28 mouse cellular contexts compared by ENCODE assay signal in genomic region chr17:86539881-86540430, GRCm38 (mm10). TPM values are rescaled to one million over a fixed set of nuclear protein-coding genes. Genes with fewer than 3 reads are reported as not detected.
A peak's percentile ranks its signal among the peaks of the same experiment; 100 is the strongest.
DNase-seq lines count a peak whose midpoint lies in the region; ATAC-seq and TF ChIP-seq lines count a peak whose summit lies in the region.
"Had no signal": no experiment of that assay in that cellular context is flagged by ENCODE, and none has a peak within 500 bp of the region (broad histone marks: within the 10 kb centered on the region; RNA-seq: fewer than 3 reads in every experiment).

No protein-coding gene starts in this region.

- H3K36me3 ChIP-seq in kidney, adult 2 months (ENCODE audit: control insufficient read depth, insufficient read depth, low read length): no peaks in the 10 kb centered on the region
- no peaks in the 10 kb centered on the region for H3K36me3 ChIP-seq in liver, adult 2 months (ENCODE audit: control insufficient read depth, insufficient read depth, low read length)
- no peaks in the 10 kb centered on the region for H3K36me3 ChIP-seq in liver, embryonic 12.5 days
- H3K36me3 ChIP-seq: G1E had no signal

- WGBS in kidney, adult 2 months: 75% methylated on average over 18 of the region's 18 CpGs
- WGBS in liver, adult 2 months: 24% methylated on average over 18 of the region's 18 CpGs
- WGBS in liver, embryonic 12.5 days (ENCODE audit: insufficient replicate concordance): 71% methylated on average over 18 of the region's 18 CpGs
- whole genome bisulfite sequencing in lung, adult 2 months: 52% methylated on average over 18 of the region's 18 CpGs

- no peaks in the 10 kb centered on the region for H3K9me3 ChIP-seq in liver, embryonic 12.5 days (replicated peaks)
- H3K9me3 ChIP-seq: forebrain, embryonic 13.5 days had no signal

- peak; percentile 96 for DNase-seq in heart, adult 11 months
- DNase-seq in heart, postnatal 4 days: no peak
- DNase-seq in kidney, adult 2 months: peak; percentile 53
- DNase-seq in kidney, adult 9 months: no peak
- DNase-seq in liver, adult 2 months (ENCODE audit: extremely low read depth, low read depth, low spot score): peak; percentile 92
- peak; percentile 33 to 50 for DNase-seq in kidney, postnatal 4 days
- DNase-seq in lung, adult 2 months: no peak
- DNase-seq: adrenal gland, adult 8-10 months; cerebellum, adult 8-10 months; cerebellum, postnatal 25 days; gastrocnemius, postnatal 36 days; liver; lung, postnatal 36 days; right cerebral cortex, adult 18-20 months; thymus, adult 18-20 months; thymus, postnatal 25 days had no signal

- no peak overlapping the region for H3K4me3 ChIP-seq in kidney, adult 2 months (ENCODE audit: insufficient read depth, low read depth, low read length)
- no peak overlapping the region for H3K4me3 ChIP-seq in liver, adult 2 months (ENCODE audit: insufficient read depth, low read depth, low read length)
- H3K4me3 ChIP-seq in liver, embryonic 12.5 days: no peak overlapping the region
- H3K4me3 ChIP-seq in lung, adult 2 months (replicated peaks; ENCODE audit: extremely low read depth, low read depth, low read length): no peak overlapping the region
- H3K4me3 ChIP-seq: forebrain, embryonic 13.5 days had no signal

- no peak overlapping the region for H3K4me2 ChIP-seq in liver, embryonic 12.5 days
- H3K4me2 ChIP-seq: forebrain, embryonic 13.5 days; midbrain, embryonic 11.5 days had no signal

- no peak overlapping the region for H3K27ac ChIP-seq in kidney, adult 2 months (ENCODE audit: insufficient read depth, low read depth, low read length)
- H3K27ac ChIP-seq in liver, adult 2 months (replicated peaks; ENCODE audit: insufficient read depth, low read depth, low read length): peak overlapping the region; percentile 2
- H3K27ac ChIP-seq in liver, embryonic 12.5 days: no peak overlapping the region
- H3K27ac ChIP-seq: forebrain, embryonic 13.5 days; stomach, postnatal 0 days had no signal

- TF ChIP-seq CTCF in kidney, adult 2 months (conservative IDR thresholded peaks at IDR 0.05; ENCODE audit: insufficient read depth, insufficient read length, low read depth, low read length): no peak
- TF ChIP-seq CTCF in liver, adult 2 months (IDR thresholded peaks at IDR 0.05; ENCODE audit: low read depth, low read length): no peak
- no peak for TF ChIP-seq CTCF in lung, adult 2 months (IDR thresholded peaks at IDR 0.05; ENCODE audit: insufficient read depth, low read length)

- no peaks in the 10 kb centered on the region for H3K27me3 ChIP-seq in kidney, adult 2 months (replicated peaks; ENCODE audit: control insufficient read depth, insufficient read depth, low read length)
- no peaks in the 10 kb centered on the region for H3K27me3 ChIP-seq in liver, adult 2 months (ENCODE audit: control insufficient read depth, insufficient read depth, low read length)
- no peaks in the 10 kb centered on the region for H3K27me3 ChIP-seq in liver, embryonic 12.5 days (replicated peaks)
- H3K27me3 ChIP-seq: forebrain, embryonic 13.5 days had no signal

- H3K4me1 ChIP-seq in kidney, adult 2 months (ENCODE audit: control insufficient read depth, insufficient read depth, low read length): no peaks in the 10 kb centered on the region
- peaks cover 20% of the 10 kb centered on the region for H3K4me1 ChIP-seq in liver, adult 2 months (ENCODE audit: control insufficient read depth, insufficient read depth, low read length)
- no peaks in the 10 kb centered on the region for H3K4me1 ChIP-seq in liver, embryonic 12.5 days
- peaks cover 28% of the 10 kb centered on the region for H3K4me1 ChIP-seq in lung, adult 2 months (ENCODE audit: control insufficient read depth, insufficient read depth, low read length)

- no peak for ATAC-seq in liver, embryonic 12.5 days
- ATAC-seq: forebrain, embryonic 13.5 days; hindbrain, embryonic 16.5 days; midbrain, embryonic 16.5 days had no signal

- H3K79me2 ChIP-seq in liver, adult 2 months (ENCODE audit: control insufficient read depth, insufficient read depth, low read length): no peaks in the 10 kb centered on the region

- no peak overlapping the region for H3K9ac ChIP-seq in liver, adult 2 months (ENCODE audit: low read depth, low read length)
- H3K9ac ChIP-seq in liver, embryonic 12.5 days: no peak overlapping the region
- H3K9ac ChIP-seq: forebrain, embryonic 13.5 days had no signal

- no peak for TF ChIP-seq POLR2A in kidney, adult 2 months (IDR thresholded peaks at IDR 0.05; ENCODE audit: low read depth, low read length)
- no peak for TF ChIP-seq POLR2A in liver, adult 2 months (IDR thresholded peaks at IDR 0.05; ENCODE audit: extremely low read depth, insufficient read depth, low read length)
- TF ChIP-seq POLR2A in lung, adult 2 months (IDR thresholded peaks at IDR 0.05; ENCODE audit: borderline replicate concordance, extremely low read depth, low read depth, low read length): no peak

RNA-seq across cellular contexts. Expression of gene Gm10309, which starts 34.9 kb away (rescaled TPM):
- total RNA-seq in heart, postnatal 4 days (2021): under 1 TPM in 1 of 2 experiments, not detected in 1; 0.12 TPM
- polyA plus RNA-seq in kidney, adult 2 months (2012; rRNA removed): 0.08 and 0.13 TPM in 2 replicates
- total RNA-seq in liver, adult 2 months (2014; rRNA removed): 0.07 TPM in 1 of 2 replicates, not detected in the other
- not detected in 2 replicates for polyA plus RNA-seq in liver, adult 2 months (2012; rRNA removed)
- polyA plus RNA-seq in liver, embryonic 12.5 days (2016; fragmentation: Nextera tagmentation; extraction: Ambion mirVana): 0.07 and 0.11 TPM in 2 replicates
- polyA plus RNA-seq in lung, adult 2 months (2012; rRNA removed): 0.30 and 0.37 TPM in 2 replicates
- total RNA-seq: gastrocnemius, postnatal 36 days; layer of hippocampus, postnatal 10 days; left cerebral cortex, adult 18-20 months; left cerebral cortex, postnatal 14 days; megakaryocyte, adult 5-6 weeks; neutrophil, adult 5-6 weeks had no signal
- polyA plus RNA-seq: G1E; midbrain, embryonic 11.5 days had no signal

Comparison
In these comparisons a context has a peak if more than half of its experiments do, and no peak if none do; other contexts are left out.
1. DNase-seq: peak in heart, adult 11 months (single experiment), kidney, adult 2 months (single experiment), liver, adult 2 months (single experiment) and kidney, postnatal 4 days (2 of 2); none in heart, postnatal 4 days (single experiment), kidney, adult 9 months (single experiment) and lung, adult 2 months (single experiment).